Mouse (Mus musculus): Measurements from ENCODE around the gene Tent4a.

DNA sequence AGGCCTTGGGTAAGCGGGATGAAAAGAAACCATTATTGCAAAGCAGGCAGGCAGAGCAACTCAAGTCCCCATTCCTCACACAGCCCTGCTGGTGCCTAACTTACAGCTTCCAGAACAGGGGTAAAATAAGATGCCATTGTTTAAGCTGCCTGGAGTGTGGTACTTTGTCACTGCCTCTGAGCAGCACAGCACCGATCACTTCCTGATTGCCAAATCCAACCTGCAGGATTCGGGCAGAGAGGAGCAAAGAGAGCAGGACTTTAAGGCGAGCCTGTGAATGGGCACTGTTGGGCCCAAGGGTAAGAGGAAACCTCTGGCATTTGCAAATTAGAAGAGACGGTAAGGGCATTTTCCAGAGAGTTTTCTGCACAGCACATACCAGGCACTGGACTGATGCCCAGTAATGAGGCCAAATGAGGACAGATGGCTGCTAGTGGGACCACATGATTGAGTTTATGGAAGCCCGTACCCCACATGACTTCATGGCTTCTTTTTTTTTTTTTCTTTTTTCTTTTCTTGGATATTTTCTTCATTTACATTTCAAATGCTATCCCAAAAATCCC is 23.8 kb upstream of the Tent4a start:
- TF ChIP-seq POLR2A (IDR thresholded peaks at IDR 0.05; ENCODE audit: low read depth, low read length) (no peak), CTCF (IDR thresholded peaks at IDR 0.05; ENCODE audit: extremely low read depth, insufficient read length, insufficient replicate concordance, low read depth, low read length) (no peak)
